Mouse (Mus musculus) sigmoid colon, adult 10 weeks (tissue): ENCODE data around the gene Trim50. TPM values are rescaled to one million over a fixed set of nuclear protein-coding genes. Genes with fewer than 3 reads are reported as not detected.

Experiments
- polyA plus RNA-seq: library from polyadenylated mRNA; stranded (reverse); fragments of 350-450 nt; fragmentation: Illumina TruSeq; extraction: RNeasy Lipid Tissue Mini Kit (QIAGEN cat#74804); gene quantifications from one replicate; pipeline ENCODE4 v1.2.3, GENCODE M21; 2014; ENCODE audit warnings: low read depth, low replicate concordance

Gene Trim50
- not detected for polyA plus RNA-seq

DNA sequence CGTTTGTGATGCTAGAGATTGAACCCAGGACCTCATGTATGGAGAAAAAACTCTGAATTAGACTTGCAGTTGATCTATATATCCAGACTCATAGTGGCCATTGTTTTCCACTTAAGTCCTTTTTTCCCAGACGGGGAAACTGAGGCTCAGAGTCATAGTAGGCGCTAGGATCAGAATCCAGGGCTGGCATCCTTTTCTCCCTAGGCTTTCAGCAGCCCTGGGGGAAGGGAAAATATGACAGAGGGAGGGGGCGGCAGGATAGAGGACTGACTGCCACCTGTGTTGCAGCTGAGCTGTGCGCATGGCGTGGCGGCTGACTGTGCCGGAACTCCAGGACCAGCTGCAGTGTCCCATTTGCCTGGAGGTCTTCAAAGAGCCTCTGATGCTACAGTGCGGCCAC lies at the start of gene Trim50:
Gene Trim50, plus strand, starts transcription at position 301 of the 400 bp plus-strand sequence.

GRCm38 (mm10) chr5:135349862-135350261 lies 3.2 kb upstream of the Trim50 start, which contains the start of gene Fkbp6:
Fkbp6 (minus strand) TSS chr5:135350044.

DNA sequence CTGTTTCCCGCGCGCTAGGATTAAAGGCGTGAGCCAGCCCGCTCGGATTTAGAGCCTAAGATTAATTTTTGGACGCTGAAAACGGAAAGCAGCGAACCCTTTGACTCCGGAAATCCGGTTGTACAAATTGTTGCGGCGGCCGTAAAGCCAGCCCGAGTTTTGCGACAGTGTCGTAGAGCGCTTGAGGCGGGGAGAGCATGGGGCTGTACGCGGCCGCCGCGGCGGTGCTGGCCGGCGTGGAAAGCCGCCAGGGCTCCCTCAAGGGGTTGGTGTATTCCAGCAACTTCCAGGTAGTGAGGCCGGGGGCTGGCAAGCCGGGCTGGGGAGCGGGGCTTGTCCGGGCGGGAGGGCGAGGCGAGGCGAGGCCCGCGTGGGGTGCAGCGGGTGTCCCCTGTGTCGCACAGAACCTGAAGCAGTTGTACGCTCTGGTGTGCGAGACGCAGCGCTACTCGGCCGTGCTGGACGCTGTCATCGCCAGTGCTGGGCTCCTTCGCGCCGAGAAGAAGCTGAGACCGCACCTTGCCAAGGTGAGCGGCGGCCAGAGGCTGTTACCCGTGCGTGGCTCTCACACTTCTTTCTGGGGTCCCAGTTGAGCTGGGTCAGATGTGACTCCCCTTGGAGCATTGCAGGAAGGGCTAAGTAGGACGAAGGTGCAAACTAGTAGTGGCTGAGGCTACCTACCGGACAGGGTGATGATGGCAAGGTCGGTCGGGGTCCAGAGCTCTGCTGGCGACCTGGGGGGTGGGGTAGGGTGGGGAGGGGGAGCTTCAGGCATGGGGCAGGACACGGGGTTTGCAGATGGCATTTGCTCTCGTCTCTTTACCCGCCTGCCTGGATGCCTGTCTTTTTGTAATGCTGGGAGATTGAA lies 16.9 kb downstream of the Trim50 start, which contains the start of gene Nsun5:
Gene Nsun5, plus strand, starts transcription at position 167 of the 868 bp plus-strand sequence.

DNA sequence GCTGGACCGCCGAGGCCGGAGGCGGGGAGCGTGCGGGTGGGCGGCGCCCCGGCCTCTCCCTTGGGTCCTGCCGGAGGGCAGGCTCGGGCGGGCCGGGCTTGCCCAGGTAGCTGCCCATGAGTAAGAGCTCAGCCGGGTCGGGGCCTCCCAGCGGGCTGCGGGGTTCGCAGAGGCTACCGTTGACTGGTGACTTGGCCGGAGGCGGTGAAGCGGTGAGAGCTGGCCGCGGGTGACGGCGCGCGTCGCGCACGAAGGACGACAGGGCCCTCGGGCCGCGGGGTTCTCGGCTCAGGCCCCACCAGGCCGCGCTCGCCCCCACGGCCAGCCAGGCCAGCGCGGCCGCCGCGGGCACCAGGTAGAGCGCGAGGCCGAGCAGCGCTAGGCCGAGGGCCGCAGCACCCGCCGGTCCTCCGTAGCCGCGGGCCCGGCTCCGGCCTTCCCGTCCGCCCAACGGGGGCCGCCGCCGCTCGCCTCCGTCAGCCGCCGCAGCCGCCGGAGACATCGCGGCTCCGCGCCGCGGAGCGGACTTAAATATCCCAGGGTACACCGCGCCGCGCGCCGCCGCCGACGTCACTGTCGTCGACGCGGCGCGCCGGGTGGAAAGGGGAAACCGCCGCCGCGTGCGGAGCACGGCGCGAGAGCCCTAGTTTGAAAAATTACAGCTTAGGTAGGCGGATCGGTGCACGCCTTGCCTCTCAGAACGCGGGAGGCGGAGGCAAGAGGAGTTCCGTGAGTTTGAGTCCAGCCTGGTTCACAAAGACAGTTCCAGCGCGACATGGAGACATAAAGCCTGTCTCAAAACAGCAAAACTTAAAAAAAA lies 41.1 kb downstream of the Trim50 start, which contains the start of gene Pom121:
Gene Pom121, minus strand, starts transcription at position 543 of the 820 bp plus-strand sequence.

Other genes with a start within 250 kb of the Trim50 start
- 6.5 TPM for gene Tbl2, start 203.6 kb upstream of the Trim50 start, polyA plus RNA-seq
- gene Bcl7b, start 185.0 kb upstream of the Trim50 start, polyA plus RNA-seq = 9.1 TPM
- gene Baz1b, start 166.0 kb upstream of the Trim50 start, polyA plus RNA-seq = 47.9 TPM
- gene Fzd9, start 102.1 kb upstream of the Trim50 start, polyA plus RNA-seq = 0.25 TPM
- gene Fkbp6, start 3.3 kb upstream of the Trim50 start, polyA plus RNA-seq = not detected
- 4.1 TPM for gene Nsun5, start 16.7 kb downstream of the Trim50 start, polyA plus RNA-seq
- gene Pom121, start 41.3 kb downstream of the Trim50 start, polyA plus RNA-seq = 3.0 TPM
- 5.2 TPM for gene Hip1, start 191.8 kb downstream of the Trim50 start, polyA plus RNA-seq
- not detected for gene Ccl26, start 210.3 kb downstream of the Trim50 start, polyA plus RNA-seq
- gene Ccl24, start 219.8 kb downstream of the Trim50 start, polyA plus RNA-seq = 0.69 TPM